Mouse (Mus musculus) heart, postnatal 0 days (tissue): ENCODE data around the gene Rad50.

ENCODE experiments used
- CTCF ChIP-seq: IDR thresholded peaks from 2 replicates; pipeline ENCODE4 v1.5.1; 2016; ENCODE audit warnings: antibody characterized with exemption, control low read depth, low read depth
- EP300 ChIP-seq: IDR thresholded peaks from 2 replicates; pipeline ENCODE4 v1.6.1; 2016; ENCODE audit warnings: antibody characterized with exemption, low read depth

DNA sequence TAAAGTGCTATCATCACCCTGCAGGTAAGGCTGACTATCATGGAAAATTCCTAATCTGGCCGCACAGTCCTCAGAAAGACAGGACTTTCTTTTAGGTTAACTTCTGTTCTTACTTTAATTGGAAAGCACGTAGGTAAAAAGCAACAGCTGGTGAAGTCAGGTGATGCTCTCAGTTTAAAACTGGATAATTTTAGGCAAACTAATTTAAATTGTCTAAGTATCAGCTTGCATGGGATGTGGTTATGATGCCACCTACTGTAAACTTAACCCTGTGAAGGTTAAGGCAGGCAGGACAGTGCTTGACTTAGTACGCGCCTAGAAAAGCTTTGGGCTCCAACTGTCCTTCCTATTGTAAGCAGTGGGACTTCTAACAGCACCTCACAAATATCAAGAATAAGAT is 35.7 kb downstream of the Rad50 start:
- TF ChIP-seq CTCF, result no peak
- no peak for TF ChIP-seq EP300
